Mouse (Mus musculus): ENCODE measurements around the gene Cdh7. TPM values are rescaled to one million over a fixed set of nuclear protein-coding genes. Genes with fewer than 3 reads are reported as not detected.

The Cdh7 gene
- polyA plus RNA-seq (2015; fragmentation: Nextera tagmentation; extraction: Ambion mirVana), result not detected in 2 replicates

GRCm38 (mm10) chr1:109982064-109982808 lies at the start of gene Cdh7:
Cdh7 (plus strand) TSS chr1:109982431.
- 4% methylated on average over 35 of the region's 35 CpGs for WGBS (ENCODE audit: insufficient replicate concordance)
- Histone ChIP-seq H3K9me3 (ENCODE audit: low read length) (no peaks in the 10 kb centered on the region), H3K27me3 (ENCODE audit: insufficient read depth, low read length) (no peaks in the 10 kb centered on the region), H3K4me2 (ENCODE audit: low read depth, low read length) (0 out of 2 replicates have a peak within 1 kb of the TSS, but pooled peaks have one; percentile 9), H3K27ac (ENCODE audit: low read depth) (no peak within 1 kb of the TSS), H3K9ac (replicated peaks) (no peak within 1 kb of the TSS), H3K4me1 (ENCODE audit: insufficient read depth) (no peaks in the 10 kb centered on the region), H3K36me3 (replicated peaks; ENCODE audit: insufficient read depth, low read length) (no peaks in the 10 kb centered on the region), H3K4me3 (ENCODE audit: low read depth, low read length) (no peak within 1 kb of the TSS)
- peak; percentile 11 for DNase-seq
- no peak for ATAC-seq
- TF ChIP-seq EP300 (IDR thresholded peaks at IDR 0.05; ENCODE audit: low read depth) (no peak), CTCF (IDR thresholded peaks at IDR 0.05; ENCODE audit: low read depth) (no peak)

GRCm38 (mm10) chr1:109932674-109933073 lies 49.6 kb upstream of the Cdh7 start:
- WGBS (ENCODE audit: insufficient replicate concordance), result 70% methylated on average over 3 of the region's 3 CpGs
- no peaks in the 10 kb centered on the region for H3K9me3 ChIP-seq (ENCODE audit: low read length)
- H3K27ac ChIP-seq (ENCODE audit: low read depth), result no peak overlapping the region
- ATAC-seq (no peak), DNase-seq (no peak)
- no peaks in the 10 kb centered on the region for H3K36me3 ChIP-seq (replicated peaks; ENCODE audit: insufficient read depth, low read length)
- TF ChIP-seq EP300 (IDR thresholded peaks at IDR 0.05; ENCODE audit: low read depth) (no peak), CTCF (IDR thresholded peaks at IDR 0.05; ENCODE audit: low read depth) (no peak)
- H3K4me1 ChIP-seq (ENCODE audit: insufficient read depth), result no peaks in the 10 kb centered on the region
- H3K4me2 ChIP-seq (ENCODE audit: low read depth, low read length), result no peak overlapping the region
- H3K27me3 ChIP-seq (ENCODE audit: insufficient read depth, low read length), result no peaks in the 10 kb centered on the region
- H3K9ac ChIP-seq (replicated peaks), result no peak overlapping the region
- H3K4me3 ChIP-seq (ENCODE audit: low read depth, low read length), result no peak overlapping the region

GRCm38 (mm10) chr1:109948571-109948970 lies 33.7 kb upstream of the Cdh7 start:
- no peaks in the 10 kb centered on the region for H3K36me3 ChIP-seq (replicated peaks; ENCODE audit: insufficient read depth, low read length)
- H3K4me2 ChIP-seq (ENCODE audit: low read depth, low read length), result no peak overlapping the region
- H3K9me3 ChIP-seq (ENCODE audit: low read length), result no peaks in the 10 kb centered on the region
- DNase-seq, result no peak
- no peak for ATAC-seq
- no peak overlapping the region for H3K27ac ChIP-seq (ENCODE audit: low read depth)
- 43% methylated on average over 2 of the region's 2 CpGs for WGBS (ENCODE audit: insufficient replicate concordance)
- H3K9ac ChIP-seq (replicated peaks), result no peak overlapping the region
- H3K4me1 ChIP-seq (ENCODE audit: insufficient read depth), result no peaks in the 10 kb centered on the region
- H3K27me3 ChIP-seq (ENCODE audit: insufficient read depth, low read length), result no peaks in the 10 kb centered on the region
- no peak overlapping the region for H3K4me3 ChIP-seq (ENCODE audit: low read depth, low read length)
- no peak for TF ChIP-seq EP300 (IDR thresholded peaks at IDR 0.05; ENCODE audit: low read depth)
- TF ChIP-seq CTCF (IDR thresholded peaks at IDR 0.05; ENCODE audit: low read depth), result no peak

- H3K36me3 ChIP-seq (replicated peaks; ENCODE audit: insufficient read depth, low read length), result no peaks in the 10 kb centered on the region
- 84% methylated on average over 5 of the region's 5 CpGs for WGBS (ENCODE audit: insufficient replicate concordance)
- H3K9me3 ChIP-seq (ENCODE audit: low read length), result no peaks in the 10 kb centered on the region
- DNase-seq, result no peak
- no peak overlapping the region for H3K27ac ChIP-seq (ENCODE audit: low read depth)
- H3K9ac ChIP-seq (replicated peaks), result no peak overlapping the region
- H3K4me1 ChIP-seq (ENCODE audit: insufficient read depth), result no peaks in the 10 kb centered on the region
- no peak for ATAC-seq
- no peak overlapping the region for H3K4me3 ChIP-seq (ENCODE audit: low read depth, low read length)
- H3K27me3 ChIP-seq (ENCODE audit: insufficient read depth, low read length), result no peaks in the 10 kb centered on the region
- TF ChIP-seq EP300 (IDR thresholded peaks at IDR 0.05; ENCODE audit: low read depth), result no peak
- no peak for TF ChIP-seq CTCF (IDR thresholded peaks at IDR 0.05; ENCODE audit: low read depth)
- no peak overlapping the region for H3K4me2 ChIP-seq (ENCODE audit: low read depth, low read length)
Measured at GRCm38 (mm10) chr1:109971721-109972425, 10.4 kb upstream of the Cdh7 start.

- DNase-seq (no peak), ATAC-seq (no peak)
- Histone ChIP-seq H3K4me3 (ENCODE audit: low read depth, low read length) (no peak overlapping the region), H3K27ac (ENCODE audit: low read depth) (no peak overlapping the region), H3K4me2 (ENCODE audit: low read depth, low read length) (no peak overlapping the region), H3K9me3 (ENCODE audit: low read length) (no peaks in the 10 kb centered on the region), H3K9ac (replicated peaks) (no peak overlapping the region), H3K4me1 (ENCODE audit: insufficient read depth) (no peaks in the 10 kb centered on the region), H3K36me3 (replicated peaks; ENCODE audit: insufficient read depth, low read length) (no peaks in the 10 kb centered on the region), H3K27me3 (ENCODE audit: insufficient read depth, low read length) (no peaks in the 10 kb centered on the region)
- WGBS (ENCODE audit: insufficient replicate concordance), result 61% methylated on average over 4 of the region's 4 CpGs
- TF ChIP-seq EP300 (IDR thresholded peaks at IDR 0.05; ENCODE audit: low read depth), result no peak
- TF ChIP-seq CTCF (IDR thresholded peaks at IDR 0.05; ENCODE audit: low read depth), result no peak
Measured at GRCm38 (mm10) chr1:109972426-109973015, 9.7 kb upstream of the Cdh7 start.
